Mouse (Mus musculus) frontal cortex, adult 2 months (tissue): Measurements from ENCODE around the gene Ebf1. TPM values are rescaled to one million over a fixed set of nuclear protein-coding genes. Genes with fewer than 3 reads are reported as not detected.
A peak's percentile ranks its signal among the peaks of the same experiment; 100 is the strongest.

Source experiments
- DNase-seq, 2 experiments: peaks; one replicate each; pipeline ENCODE4 v3.0.0; 2022; ENCODE audit warnings: low spot score in 1 of 2; ENCODE audit errors: extremely low spot score in 1 of 2
- polyA plus RNA-seq: library from polyadenylated mRNA; depleted of rRNA; stranded (reverse); fragments of >200 nt; gene quantifications from 2 replicates; pipeline ENCODE4 v1.2.3, GENCODE M21; 2012; rRNA removed

Gene Ebf1
- polyA plus RNA-seq, 1 experiment = 4.4 TPM

DNA sequence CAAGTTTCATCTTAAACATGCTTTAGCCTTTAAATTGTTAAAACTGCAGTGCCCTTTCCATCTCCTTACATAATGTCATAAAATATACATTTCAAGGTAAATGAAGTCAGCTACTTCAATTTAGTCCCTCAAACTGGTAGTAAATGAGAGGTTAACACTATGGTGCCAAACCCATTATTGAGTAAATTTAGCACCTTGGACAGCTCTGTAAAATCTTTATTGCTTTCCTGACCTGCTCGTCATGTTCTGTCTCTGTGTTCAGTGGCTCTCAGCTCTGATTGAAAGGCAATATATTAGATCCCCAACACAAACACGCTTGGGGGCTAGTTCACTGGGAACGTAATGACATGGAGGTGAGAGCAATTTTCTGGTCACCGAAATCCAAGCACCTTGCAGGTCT is 370.7 kb downstream of the Ebf1 start:
- no peak for DNase-seq

DNA sequence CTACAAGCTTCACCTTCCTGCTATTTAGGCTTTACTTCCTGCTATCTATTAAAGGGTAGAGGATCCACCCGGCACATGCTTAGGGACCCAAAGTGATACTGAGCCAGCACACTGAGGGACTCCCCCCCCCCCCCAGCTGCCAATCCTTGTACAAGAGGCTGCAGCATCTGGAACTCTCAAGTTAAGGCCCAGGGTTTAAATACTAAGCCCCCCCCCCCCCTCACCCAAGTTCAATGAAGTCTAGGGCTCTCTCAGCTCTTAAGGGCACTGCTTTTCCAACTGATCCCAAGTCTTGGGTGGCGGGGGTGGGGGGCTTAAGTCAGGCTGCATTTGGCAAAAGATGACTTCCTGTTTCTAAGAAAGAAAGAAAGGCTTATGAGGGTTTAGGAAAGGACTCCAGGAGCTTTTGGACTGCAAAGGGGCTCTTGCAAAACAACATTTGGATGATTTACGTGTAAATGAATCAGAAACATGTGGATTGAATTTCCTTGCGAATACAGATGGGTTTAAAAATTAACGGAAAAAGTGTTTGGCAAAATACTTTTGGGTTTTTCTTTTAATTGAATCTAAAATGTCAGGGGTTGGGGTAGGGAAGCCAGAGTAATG is 385.7 kb downstream of the Ebf1 start:
- DNase-seq = no peak

DNA sequence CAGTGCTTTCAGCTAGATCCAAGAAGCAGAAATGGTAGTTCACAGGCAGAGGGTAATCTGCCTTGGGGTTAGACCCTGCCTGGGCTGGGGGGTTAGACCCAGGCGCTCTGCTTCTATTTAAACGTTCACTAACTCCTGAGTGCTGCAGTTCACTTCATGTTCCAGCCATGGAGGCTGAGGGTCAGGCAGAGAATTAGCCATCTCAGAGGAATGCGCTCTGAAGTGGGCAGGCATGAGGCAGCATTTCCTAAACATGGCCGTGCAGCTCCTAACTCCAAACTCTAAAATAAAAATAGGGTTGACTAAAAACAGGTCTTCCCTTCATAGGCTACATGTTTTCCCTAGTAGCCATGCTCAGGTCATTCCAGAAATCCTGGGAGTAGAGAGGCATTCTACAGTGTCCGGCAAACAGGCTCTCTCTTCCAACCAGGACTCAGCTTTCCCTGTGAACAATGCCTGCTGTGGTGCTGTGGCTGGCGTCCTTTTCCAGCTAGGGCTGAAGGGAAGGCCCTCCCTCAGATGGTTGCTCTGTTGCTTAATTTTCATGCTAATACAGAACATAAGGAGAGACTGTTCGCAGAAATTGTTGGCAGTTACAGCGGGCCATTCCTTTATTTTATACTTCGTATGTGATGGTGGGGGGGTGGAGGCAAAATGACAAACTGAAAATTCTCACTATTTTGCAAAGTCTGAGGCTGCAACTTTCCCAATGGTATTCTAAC is 386.8 kb downstream of the Ebf1 start:
- no peak for DNase-seq

- DNase-seq = no peak
These were observed 390.2 kb downstream of the Ebf1 start for GRCm38 (mm10) chr11:45007311-45007710.

DNA sequence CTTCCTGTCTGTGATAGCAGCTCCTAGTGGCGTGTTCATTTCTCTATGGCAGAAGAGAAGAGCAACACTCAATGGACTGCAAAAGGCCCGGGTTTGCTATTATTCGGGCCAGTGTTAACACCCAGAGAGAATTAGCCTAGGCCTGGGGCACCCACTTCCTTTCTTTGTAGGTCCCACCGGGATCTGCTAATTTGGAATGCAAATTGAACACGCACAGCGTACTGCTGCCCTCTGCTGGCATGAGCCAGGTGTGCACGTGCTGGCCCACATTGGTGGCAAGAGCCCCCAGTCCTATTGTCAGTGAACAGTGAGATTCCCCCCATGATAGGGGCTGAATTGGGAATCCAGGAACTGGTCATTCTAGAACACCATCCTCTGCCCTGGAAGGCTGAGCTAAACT is 391.0 kb downstream of the Ebf1 start:
- DNase-seq = peak; percentile 11 to 86

DNA sequence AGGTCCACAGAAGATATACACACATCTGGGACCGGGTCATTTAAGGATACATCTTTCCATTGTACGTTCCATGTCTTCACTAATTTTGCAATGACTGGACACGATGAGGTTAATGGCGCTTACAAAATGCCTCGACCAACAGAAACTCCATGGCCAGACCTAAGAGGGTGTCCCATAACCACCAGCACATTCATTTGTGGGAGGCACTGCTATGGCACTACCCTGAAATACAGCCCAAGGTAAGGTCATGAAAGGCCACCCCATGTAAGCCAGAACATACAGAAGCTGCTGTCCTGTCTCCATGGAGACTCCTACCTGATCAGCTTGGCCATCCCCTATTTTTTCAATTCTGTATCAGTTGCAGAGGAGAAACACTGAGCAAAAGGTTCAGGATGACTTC is 391.6 kb downstream of the Ebf1 start:
- no peak for DNase-seq

DNA sequence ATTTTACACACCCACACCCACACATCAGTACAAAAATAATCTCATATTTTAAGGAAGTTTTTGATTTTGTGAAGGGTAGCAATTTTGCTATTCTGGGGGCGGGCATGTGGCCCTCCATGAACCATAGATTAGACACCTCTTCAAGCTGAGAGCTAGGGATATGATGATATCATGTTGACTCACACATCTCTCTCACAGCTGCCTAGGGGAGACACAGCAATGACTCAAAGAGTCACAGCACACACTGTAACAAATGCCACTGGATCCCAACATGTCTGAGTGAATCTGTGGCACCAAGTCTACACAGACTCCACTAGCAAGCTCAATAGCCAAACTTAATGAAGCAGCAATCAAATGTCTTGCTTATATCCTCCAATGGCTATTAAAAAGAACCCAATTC is 395.0 kb downstream of the Ebf1 start:
- no peak for DNase-seq

- DNase-seq = no peak
These were observed 400.4 kb downstream of the Ebf1 start for GRCm38 (mm10) chr11:45017493-45017892.

DNA sequence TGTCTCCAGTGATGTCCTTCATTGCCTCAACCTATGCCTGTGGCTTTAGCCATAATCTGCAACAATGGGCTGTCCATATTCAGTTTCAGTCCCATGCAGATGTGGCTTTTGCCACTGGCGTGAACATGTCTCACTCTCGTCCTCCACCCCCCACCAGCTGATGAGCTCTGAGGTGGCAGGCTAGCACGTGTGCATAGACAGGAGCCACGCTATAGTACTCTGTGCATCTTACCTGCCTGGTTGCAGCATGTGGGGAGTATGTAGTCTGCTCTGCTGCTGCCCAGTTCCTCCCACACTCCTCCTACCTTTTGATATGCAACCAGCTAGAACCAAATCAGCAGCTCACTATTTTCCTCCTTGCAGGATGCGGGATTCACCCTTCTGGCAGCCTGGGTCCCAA is 408.9 kb downstream of the Ebf1 start:
- DNase-seq = no peak

GRCm38 (mm10) chr11:45026674-45027073 is 409.6 kb downstream of the Ebf1 start:
- no peak for DNase-seq

DNA sequence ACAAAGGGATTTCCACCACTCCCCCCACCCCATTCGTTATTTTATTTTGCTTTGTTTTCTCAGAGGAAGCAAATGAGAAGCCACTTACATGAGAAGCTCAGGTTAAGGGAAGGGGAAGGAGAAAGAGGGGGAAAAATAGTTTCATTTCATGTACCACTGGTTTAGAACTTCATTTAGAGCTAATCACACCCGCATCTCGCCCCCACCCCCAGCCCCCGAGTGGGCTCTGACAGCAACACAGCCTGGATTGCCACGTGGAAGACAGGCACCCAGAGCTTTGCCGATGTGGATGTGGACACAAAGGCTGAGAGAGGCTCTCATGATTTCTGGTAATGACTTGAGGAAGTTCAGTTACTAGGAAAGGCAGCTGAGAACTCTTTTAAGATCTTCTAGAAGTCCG is 410.0 kb downstream of the Ebf1 start:
- DNase-seq = no peak

GRCm38 (mm10) chr11:45055744-45056610 is 438.9 kb downstream of the Ebf1 start:
- peak in 1 of 2 experiments; percentile 15 for DNase-seq

Other genes with a start within 250 kb of the Ebf1 start
- not detected in 2 replicates for gene Il12b, start 217.3 kb upstream of the Ebf1 start, polyA plus RNA-seq
- 59.6 and 63.5 TPM in 2 replicates for gene Ublcp1, start 146.8 kb upstream of the Ebf1 start, polyA plus RNA-seq
- gene Rnf145, start 98.4 kb upstream of the Ebf1 start, polyA plus RNA-seq = 83.9 and 88.6 TPM in 2 replicates